Mouse (Mus musculus): Measurements from ENCODE around the gene Mgst3. TPM values are rescaled to one million over a fixed set of nuclear protein-coding genes. Genes with fewer than 3 reads are reported as not detected.

Gene Mgst3
- polyA plus RNA-seq, 2 experiments: 45.7 to 59.6 TPM

DNA sequence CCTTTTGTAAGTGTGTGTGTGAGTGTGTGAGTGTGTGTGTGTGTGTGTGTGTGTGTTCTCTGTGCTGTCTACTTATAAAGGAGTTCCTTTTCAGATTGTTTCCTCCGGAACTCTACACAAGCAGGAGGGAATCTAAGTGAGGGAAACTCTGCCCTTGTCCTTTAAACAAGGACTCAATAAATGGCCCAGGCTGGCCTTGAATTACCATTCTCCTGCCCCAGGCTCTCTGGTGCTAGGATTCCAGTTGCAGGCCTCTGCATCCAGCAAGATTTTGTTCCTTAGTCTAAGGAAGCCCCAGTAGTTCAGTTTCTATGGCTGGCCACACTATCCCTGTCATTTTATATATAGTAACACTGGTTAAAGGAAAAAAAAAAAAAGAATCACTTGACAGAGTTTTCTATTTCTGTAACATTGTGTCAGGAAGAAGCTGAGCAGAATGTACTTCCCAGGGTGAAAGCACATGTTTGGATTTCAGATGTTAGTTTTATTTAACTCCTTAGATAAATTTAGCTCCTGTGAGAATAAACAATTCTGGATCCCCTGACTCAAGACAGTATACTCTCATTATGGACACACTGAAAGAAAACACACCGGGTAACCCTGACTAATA lies 1.5 kb downstream of the Mgst3 start:
- H3K9ac ChIP-seq (ENCODE audit: low read depth, low read length, severe bottlenecking): 0 out of 2 replicates have a peak overlapping the region, but pooled peaks have one; percentile 81
- peak overlapping the region; percentile 60 for H3K4me2 ChIP-seq (replicated peaks; ENCODE audit: low read depth, low read length, severe bottlenecking)

DNA sequence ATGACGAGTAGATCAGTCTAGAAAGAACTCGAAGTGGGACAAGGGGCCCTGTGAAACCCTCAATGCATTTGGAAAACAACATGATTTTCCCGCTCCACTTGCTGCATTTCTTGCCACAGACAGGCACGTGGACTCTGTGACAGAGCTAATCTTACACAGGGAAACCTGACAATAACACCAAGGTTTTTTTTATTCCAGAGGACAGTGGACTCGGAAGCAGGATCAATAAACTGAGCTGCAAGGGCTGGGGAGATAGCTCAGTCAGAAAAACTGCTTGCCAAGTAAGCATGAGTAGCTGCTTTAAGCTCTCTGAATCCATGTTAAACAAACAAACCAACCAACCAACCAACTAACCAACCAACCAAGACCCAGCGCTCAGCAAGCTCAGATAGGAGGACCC lies 2.4 kb downstream of the Mgst3 start:
- Histone ChIP-seq H3K27ac (replicated peaks; ENCODE audit: low read depth, low read length) (no peak overlapping the region), H3K27me3 (ENCODE audit: control insufficient read depth, insufficient read depth, low read length) (no peaks in the 10 kb centered on the region; the same call in 1 of the 2 replicates), H3K4me2 (replicated peaks; ENCODE audit: low read depth, low read length, severe bottlenecking) (no peak overlapping the region), H3K4me1 (ENCODE audit: control insufficient read depth, insufficient read depth, low read length) (peaks cover 9% of the 10 kb centered on the region), H3K36me3 (ENCODE audit: control insufficient read depth, insufficient read depth, low read length) (no peaks in the 10 kb centered on the region), H3K9me3 (ENCODE audit: control insufficient read depth, low read length) (no peaks in the 10 kb centered on the region), H3K9ac (ENCODE audit: low read depth, low read length, severe bottlenecking) (no peak overlapping the region), H3K4me3 (replicated peaks; ENCODE audit: low read length) (no peak overlapping the region)
- no peak for TF ChIP-seq POLR2A (IDR thresholded peaks at IDR 0.05; ENCODE audit: borderline replicate concordance, extremely low read depth, insufficient read depth, insufficient read length)
- 73% methylated on average over 6 of the region's 6 CpGs for WGBS
- DNase-seq (ENCODE audit: low spot score) (no peak), ATAC-seq (ENCODE audit: low FRiP score, low read depth) (no peak)

More for the DNA sequence above, 1.5 kb downstream of the Mgst3 start:
- TF ChIP-seq POLR2A (IDR thresholded peaks at IDR 0.05; ENCODE audit: borderline replicate concordance, extremely low read depth, insufficient read depth, insufficient read length): no peak
- Histone ChIP-seq H3K9me3 (ENCODE audit: control insufficient read depth, low read length) (no peaks in the 10 kb centered on the region), H3K27ac (replicated peaks; ENCODE audit: low read depth, low read length) (no peak overlapping the region), H3K27me3 (ENCODE audit: control insufficient read depth, insufficient read depth, low read length) (no peaks in the 10 kb centered on the region; the same call in 1 of the 2 replicates), H3K4me1 (ENCODE audit: control insufficient read depth, insufficient read depth, low read length) (peaks cover 9% of the 10 kb centered on the region), H3K36me3 (ENCODE audit: control insufficient read depth, insufficient read depth, low read length) (no peaks in the 10 kb centered on the region), H3K4me3 (replicated peaks; ENCODE audit: low read length) (peak overlapping the region; percentile 59; the same call in 1 of the 2 replicates)
- DNase-seq (ENCODE audit: low spot score) (no peak), ATAC-seq (ENCODE audit: low FRiP score, low read depth) (no peak)
- 49% methylated on average over 2 of the region's 2 CpGs for WGBS

DNA sequence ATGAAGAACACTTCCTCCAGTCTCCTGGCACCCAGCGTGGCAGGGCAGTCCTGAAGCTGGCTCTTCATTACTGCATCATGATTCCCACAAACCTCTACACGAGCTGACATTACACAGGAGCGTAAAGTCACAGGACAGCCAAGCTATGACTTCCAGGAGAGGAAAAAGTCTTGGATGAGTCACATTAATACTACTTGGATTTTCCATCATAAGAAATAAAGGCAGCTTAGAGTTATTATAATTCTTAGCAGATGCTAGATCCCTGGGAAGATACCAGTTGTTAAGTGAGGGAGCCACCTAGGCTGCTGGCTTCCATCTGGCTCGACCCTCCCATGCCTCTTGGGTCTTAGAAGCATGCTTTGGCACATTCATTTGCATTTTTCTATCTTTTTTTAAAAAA lies 3.3 kb downstream of the Mgst3 start:
- DNase-seq (ENCODE audit: low spot score): peak; percentile 4
- ATAC-seq (ENCODE audit: low FRiP score, low read depth): no peak
- Histone ChIP-seq H3K4me1 (ENCODE audit: control insufficient read depth, insufficient read depth, low read length) (peaks cover 9% of the 10 kb centered on the region), H3K27ac (replicated peaks; ENCODE audit: low read depth, low read length) (no peak overlapping the region), H3K36me3 (ENCODE audit: control insufficient read depth, insufficient read depth, low read length) (no peaks in the 10 kb centered on the region), H3K4me3 (replicated peaks; ENCODE audit: low read length) (no peak overlapping the region), H3K9ac (ENCODE audit: low read depth, low read length, severe bottlenecking) (no peak overlapping the region), H3K27me3 (ENCODE audit: control insufficient read depth, insufficient read depth, low read length) (no peaks in the 10 kb centered on the region; the same call in 1 of the 2 replicates), H3K9me3 (ENCODE audit: control insufficient read depth, low read length) (no peaks in the 10 kb centered on the region), H3K4me2 (replicated peaks; ENCODE audit: low read depth, low read length, severe bottlenecking) (no peak overlapping the region)
- TF ChIP-seq POLR2A (IDR thresholded peaks at IDR 0.05; ENCODE audit: borderline replicate concordance, extremely low read depth, insufficient read depth, insufficient read length): no peak
- 62% methylated on average over 4 of the region's 4 CpGs for WGBS

- H3K4me3 ChIP-seq (replicated peaks; ENCODE audit: low read length): no peak overlapping the region
- DNase-seq (ENCODE audit: low spot score) (no peak), ATAC-seq (ENCODE audit: low FRiP score, low read depth) (no peak)
- no peaks in the 10 kb centered on the region for H3K36me3 ChIP-seq (ENCODE audit: control insufficient read depth, insufficient read depth, low read length)
- H3K4me2 ChIP-seq (replicated peaks; ENCODE audit: low read depth, low read length, severe bottlenecking): no peak overlapping the region
- H3K27me3 ChIP-seq (ENCODE audit: control insufficient read depth, insufficient read depth, low read length): no peaks in the 10 kb centered on the region; the same call in 1 of the 2 replicates
- WGBS: 90% methylated on average over 7 of the region's 7 CpGs
- H3K27ac ChIP-seq (replicated peaks; ENCODE audit: low read depth, low read length): no peak overlapping the region
- TF ChIP-seq POLR2A (IDR thresholded peaks at IDR 0.05; ENCODE audit: borderline replicate concordance, extremely low read depth, insufficient read depth, insufficient read length): no peak
- no peak overlapping the region for H3K9ac ChIP-seq (ENCODE audit: low read depth, low read length, severe bottlenecking)
- peaks cover 9% of the 10 kb centered on the region for H3K4me1 ChIP-seq (ENCODE audit: control insufficient read depth, insufficient read depth, low read length)
- H3K9me3 ChIP-seq (ENCODE audit: control insufficient read depth, low read length): no peaks in the 10 kb centered on the region
Measured at GRCm38 (mm10) chr1:167389584-167389983, 4.1 kb downstream of the Mgst3 start.

GRCm38 (mm10) chr1:167388571-167388970 lies 5.1 kb downstream of the Mgst3 start:
- Histone ChIP-seq H3K4me1 (ENCODE audit: control insufficient read depth, insufficient read depth, low read length) (peaks cover 9% of the 10 kb centered on the region), H3K9ac (ENCODE audit: low read depth, low read length, severe bottlenecking) (no peak overlapping the region), H3K27ac (replicated peaks; ENCODE audit: low read depth, low read length) (no peak overlapping the region), H3K4me3 (replicated peaks; ENCODE audit: low read length) (no peak overlapping the region), H3K4me2 (replicated peaks; ENCODE audit: low read depth, low read length, severe bottlenecking) (no peak overlapping the region), H3K9me3 (ENCODE audit: control insufficient read depth, low read length) (no peaks in the 10 kb centered on the region), H3K36me3 (ENCODE audit: control insufficient read depth, insufficient read depth, low read length) (no peaks in the 10 kb centered on the region), H3K27me3 (ENCODE audit: control insufficient read depth, insufficient read depth, low read length) (no peaks in the 10 kb centered on the region; the same call in 1 of the 2 replicates)
- no peak for ATAC-seq (ENCODE audit: low FRiP score, low read depth)
- WGBS: 79% methylated on average over 6 of the region's 6 CpGs
- TF ChIP-seq POLR2A (IDR thresholded peaks at IDR 0.05; ENCODE audit: borderline replicate concordance, extremely low read depth, insufficient read depth, insufficient read length): no peak
- DNase-seq (ENCODE audit: low spot score): no peak

Measured in limb, embryonic 14.5 days (tissue).